Mouse (Mus musculus): ENCODE measurements around the gene Ppp2r5c. TPM values are rescaled to one million over a fixed set of nuclear protein-coding genes. Genes with fewer than 3 reads are reported as not detected.

Gene Ppp2r5c
- polyA plus RNA-seq, 1 experiment from 2014 or later = 193 TPM

DNA sequence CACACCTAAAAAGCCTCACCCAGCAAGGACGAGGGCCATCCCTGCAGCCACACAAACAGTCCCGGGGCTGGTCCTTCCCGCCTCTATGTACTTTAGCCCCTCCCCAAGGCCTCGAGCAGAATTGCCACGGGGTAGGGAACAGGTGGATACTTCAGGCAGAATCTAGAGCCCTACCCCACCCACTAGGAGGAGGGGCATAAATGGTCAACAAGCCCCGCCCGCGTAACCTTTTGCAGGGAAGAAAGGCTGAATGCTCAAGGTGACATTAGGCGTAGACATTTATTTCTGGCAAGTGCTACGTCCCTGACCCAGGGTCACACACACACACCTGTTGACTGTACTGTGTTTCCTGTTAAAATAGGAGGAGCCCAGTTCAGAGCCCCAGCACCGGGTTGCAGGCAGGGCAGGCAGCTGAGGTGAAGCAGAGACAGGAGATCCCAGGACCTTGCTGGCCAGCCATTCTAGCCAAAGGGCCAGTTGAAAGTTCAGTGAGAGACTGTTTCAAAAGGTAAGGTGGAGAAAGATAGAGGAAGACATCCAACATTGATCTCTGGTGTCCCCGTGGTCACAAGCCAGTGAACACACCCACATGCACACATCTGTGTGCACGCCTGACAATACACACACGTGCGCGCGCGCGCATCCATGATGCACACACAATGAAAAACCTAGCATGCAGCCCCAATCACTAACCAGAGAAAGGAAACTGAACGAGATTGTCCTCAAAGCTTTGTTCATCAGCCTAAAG, 28.8 kb upstream of the Ppp2r5c start:
- DNase-seq (ENCODE audit: low spot score) = no peak

DNA sequence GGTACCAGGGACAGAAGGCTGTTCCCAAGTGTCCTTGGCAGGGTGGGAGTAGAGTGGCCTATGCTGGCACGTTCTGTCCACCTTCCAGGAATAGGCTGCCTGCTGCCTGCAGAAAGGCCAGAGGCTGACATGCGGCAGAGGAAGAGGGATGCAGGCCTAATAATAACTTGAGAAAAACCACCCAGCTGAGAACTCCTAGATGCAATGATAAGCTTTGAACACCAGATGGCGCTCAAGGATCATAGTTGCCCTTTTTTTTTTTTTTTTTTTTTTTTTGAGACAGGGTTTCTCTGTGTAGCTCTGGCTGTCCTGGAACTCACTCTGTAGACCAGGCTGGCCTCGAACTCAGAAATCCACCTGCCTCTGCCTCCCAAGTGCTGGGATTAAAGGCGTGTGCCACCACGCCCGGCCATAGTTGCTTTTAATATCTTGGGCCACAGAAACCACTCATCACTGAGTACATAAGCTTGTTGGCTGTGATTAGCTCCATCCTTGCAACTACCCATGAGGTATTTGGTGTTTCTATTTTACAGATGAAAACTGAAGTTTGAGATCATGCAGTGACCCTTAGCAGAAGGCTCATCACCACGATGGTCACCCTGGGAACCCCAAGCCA, 28.1 kb upstream of the Ppp2r5c start:
- H3K9ac ChIP-seq (replicated peaks; ENCODE audit: low read length) = no peak overlapping the region
- H3K9me3 ChIP-seq (replicated peaks; ENCODE audit: control insufficient read depth, low read length) = no peaks in the 10 kb centered on the region
- H3K4me1 ChIP-seq (ENCODE audit: control insufficient read depth, insufficient read depth, low read length) = no peaks in the 10 kb centered on the region
- DNase-seq (ENCODE audit: low spot score) (peak; percentile 82), ATAC-seq (replicated peaks; ENCODE audit: insufficient number of reproducible peaks, low FRiP score, low TSS enrichment, low read depth) (0 out of 2 replicates have a peak, but pooled peaks have one; percentile 15)
- no peaks in the 10 kb centered on the region for H3K36me3 ChIP-seq (replicated peaks; ENCODE audit: control insufficient read depth, insufficient read depth, low read depth, low read length)
- no peak overlapping the region for H3K4me2 ChIP-seq (ENCODE audit: low read depth, low read length)
- WGBS = 34% methylated on average over 8 of the region's 8 CpGs
- H3K4me3 ChIP-seq (ENCODE audit: low read depth, low read length) = no peak overlapping the region
- H3K27me3 ChIP-seq (ENCODE audit: control insufficient read depth, insufficient read depth, low read length) = no peaks in the 10 kb centered on the region
- no peak overlapping the region for H3K27ac ChIP-seq (replicated peaks; ENCODE audit: low read depth, low read length)

More for the DNA sequence above, 28.8 kb upstream of the Ppp2r5c start:
- 44% methylated on average over 20 of the region's 20 CpGs for WGBS
- ATAC-seq (replicated peaks; ENCODE audit: insufficient number of reproducible peaks, low FRiP score, low TSS enrichment, low read depth) = 0 out of 2 replicates have a peak, but pooled peaks have one; percentile 10
- Histone ChIP-seq H3K4me3 (ENCODE audit: low read depth, low read length) (no peak overlapping the region), H3K27ac (replicated peaks; ENCODE audit: low read depth, low read length) (no peak overlapping the region), H3K27me3 (ENCODE audit: control insufficient read depth, insufficient read depth, low read length) (no peaks in the 10 kb centered on the region), H3K4me1 (ENCODE audit: control insufficient read depth, insufficient read depth, low read length) (no peaks in the 10 kb centered on the region), H3K9me3 (replicated peaks; ENCODE audit: control insufficient read depth, low read length) (no peaks in the 10 kb centered on the region), H3K36me3 (replicated peaks; ENCODE audit: control insufficient read depth, insufficient read depth, low read depth, low read length) (no peaks in the 10 kb centered on the region), H3K9ac (replicated peaks; ENCODE audit: low read length) (no peak overlapping the region), H3K4me2 (ENCODE audit: low read depth, low read length) (no peak overlapping the region)

DNA sequence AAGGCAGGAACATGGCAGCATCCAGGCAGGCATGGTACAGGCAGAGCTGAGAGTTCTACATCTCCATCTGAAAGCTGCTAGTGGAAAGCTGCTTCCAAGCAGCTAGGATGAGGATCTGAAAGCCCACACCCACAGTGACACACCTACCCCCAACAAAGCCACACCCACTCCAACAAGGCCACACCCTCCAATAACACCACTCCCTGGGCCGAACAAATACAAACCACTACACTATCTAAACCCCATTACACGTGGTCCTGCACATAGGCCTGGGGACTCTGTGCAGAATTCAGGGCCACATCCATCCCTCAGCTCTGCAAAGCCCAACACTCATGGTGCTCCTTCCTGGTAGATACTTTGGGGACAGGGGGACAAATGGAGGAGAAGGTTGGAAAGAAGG, 27.0 kb upstream of the Ppp2r5c start:
- H3K9me3 ChIP-seq (replicated peaks; ENCODE audit: control insufficient read depth, low read length) = no peaks in the 10 kb centered on the region
- no peak for DNase-seq (ENCODE audit: low spot score)
- no peak overlapping the region for H3K4me2 ChIP-seq (ENCODE audit: low read depth, low read length)
- H3K27ac ChIP-seq (replicated peaks; ENCODE audit: low read depth, low read length) = no peak overlapping the region
- no peak for ATAC-seq (replicated peaks; ENCODE audit: insufficient number of reproducible peaks, low FRiP score, low TSS enrichment, low read depth)
- H3K9ac ChIP-seq (replicated peaks; ENCODE audit: low read length) = no peak overlapping the region
- H3K27me3 ChIP-seq (ENCODE audit: control insufficient read depth, insufficient read depth, low read length) = no peaks in the 10 kb centered on the region
- H3K4me1 ChIP-seq (ENCODE audit: control insufficient read depth, insufficient read depth, low read length) = no peaks in the 10 kb centered on the region
- H3K4me3 ChIP-seq (ENCODE audit: low read depth, low read length) = no peak overlapping the region
- H3K36me3 ChIP-seq (replicated peaks; ENCODE audit: control insufficient read depth, insufficient read depth, low read depth, low read length) = no peaks in the 10 kb centered on the region
- WGBS = 61% methylated on average over 2 of the region's 2 CpGs

DNA sequence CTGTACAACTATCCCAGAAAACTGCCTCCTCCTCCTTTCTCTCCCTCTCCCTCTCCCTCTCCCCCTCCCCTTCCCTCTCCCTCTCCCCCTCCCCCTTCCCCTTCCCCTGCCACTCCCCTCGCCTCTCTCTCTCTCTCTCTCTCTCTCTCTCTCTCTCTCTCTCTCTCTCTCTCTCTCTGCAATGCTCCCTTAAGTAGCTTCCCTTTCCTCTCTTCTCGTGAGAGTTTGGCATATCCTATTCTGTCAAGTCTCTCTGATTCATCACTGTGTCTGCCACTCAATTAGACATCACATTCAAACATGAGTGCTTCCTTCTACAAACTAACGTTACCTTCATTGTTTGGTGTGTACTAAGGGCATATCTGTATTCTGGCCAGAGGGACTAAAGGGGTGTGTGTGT, 25.6 kb upstream of the Ppp2r5c start:
- no peak for ATAC-seq (replicated peaks; ENCODE audit: insufficient number of reproducible peaks, low FRiP score, low TSS enrichment, low read depth)
- Histone ChIP-seq H3K27me3 (ENCODE audit: control insufficient read depth, insufficient read depth, low read length) (no peaks in the 10 kb centered on the region), H3K27ac (replicated peaks; ENCODE audit: low read depth, low read length) (no peak overlapping the region), H3K4me1 (ENCODE audit: control insufficient read depth, insufficient read depth, low read length) (no peaks in the 10 kb centered on the region), H3K36me3 (replicated peaks; ENCODE audit: control insufficient read depth, insufficient read depth, low read depth, low read length) (no peaks in the 10 kb centered on the region), H3K9me3 (replicated peaks; ENCODE audit: control insufficient read depth, low read length) (no peaks in the 10 kb centered on the region), H3K4me3 (ENCODE audit: low read depth, low read length) (no peak overlapping the region), H3K4me2 (ENCODE audit: low read depth, low read length) (no peak overlapping the region), H3K9ac (replicated peaks; ENCODE audit: low read length) (no peak overlapping the region)
- WGBS = 62% methylated on average over 2 of the region's 3 CpGs
- no peak for DNase-seq (ENCODE audit: low spot score)

DNA sequence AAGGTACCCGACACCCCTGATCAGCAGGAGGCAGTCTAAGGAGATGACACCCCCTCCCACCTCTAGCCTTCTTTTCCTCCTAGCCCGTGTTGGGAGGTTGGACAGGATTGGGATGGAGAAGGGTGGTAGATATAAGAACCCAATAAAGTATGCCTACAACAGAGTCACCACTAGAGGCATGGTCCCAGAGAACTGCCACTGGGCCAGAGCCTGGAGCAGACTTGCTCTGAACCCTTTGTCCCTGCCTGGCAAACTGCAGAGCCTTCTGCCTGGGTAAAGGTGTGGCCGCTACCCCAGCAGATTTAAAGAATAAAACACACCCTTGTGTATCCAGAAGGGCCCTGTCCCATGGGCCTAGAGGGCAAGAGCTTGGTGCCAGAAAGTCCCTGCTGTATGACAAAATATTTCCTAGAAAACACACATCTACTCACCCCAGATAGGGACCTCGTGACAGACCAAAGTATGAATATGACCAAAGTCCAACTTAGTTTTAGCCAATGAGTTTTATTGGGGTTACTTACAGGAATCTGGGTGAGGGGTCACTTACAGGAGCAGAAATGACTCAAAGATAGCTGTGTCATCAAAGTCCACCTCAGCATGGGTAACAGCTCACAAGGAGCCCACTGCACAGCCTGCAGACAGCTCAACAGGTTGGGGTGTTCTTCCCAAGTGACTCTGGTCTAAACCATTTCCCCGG, 22.8 kb upstream of the Ppp2r5c start:
- 80% methylated on average over 5 of the region's 5 CpGs for WGBS

DNA sequence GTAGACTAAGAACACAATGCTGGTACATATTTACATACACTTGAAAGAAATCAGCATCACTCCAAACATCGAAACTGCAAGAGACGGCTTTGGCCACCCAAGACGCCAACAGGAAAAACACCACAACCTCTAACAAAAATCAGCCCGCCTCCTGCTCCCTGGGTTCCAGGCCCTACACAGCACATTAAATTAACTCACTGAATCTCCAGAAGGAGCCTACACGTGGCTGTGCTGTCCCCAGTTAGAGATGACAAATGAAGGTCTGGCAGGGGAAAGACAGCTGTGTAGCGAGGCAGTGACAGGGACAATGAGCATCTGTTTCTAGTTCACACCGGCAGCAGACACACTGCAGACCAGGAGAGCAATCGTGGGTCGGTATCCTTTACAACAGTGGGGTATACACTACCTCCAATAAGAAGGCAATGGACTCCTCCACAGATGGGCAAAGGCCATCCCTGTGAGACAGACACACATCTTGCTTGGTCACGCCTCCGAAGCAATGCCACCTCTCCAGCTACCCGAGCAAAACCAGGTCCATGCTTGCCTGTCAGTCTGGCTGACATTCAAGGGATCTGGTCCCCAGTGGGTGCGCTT, 20.4 kb upstream of the Ppp2r5c start:
- H3K4me3 ChIP-seq (ENCODE audit: low read depth, low read length) = no peak overlapping the region
- no peak overlapping the region for H3K9ac ChIP-seq (replicated peaks; ENCODE audit: low read length)
- DNase-seq (ENCODE audit: low spot score) = no peak
- H3K36me3 ChIP-seq (replicated peaks; ENCODE audit: control insufficient read depth, insufficient read depth, low read depth, low read length) = no peaks in the 10 kb centered on the region
- no peak overlapping the region for H3K4me2 ChIP-seq (ENCODE audit: low read depth, low read length)
- no peaks in the 10 kb centered on the region for H3K9me3 ChIP-seq (replicated peaks; ENCODE audit: control insufficient read depth, low read length)
- no peak overlapping the region for H3K27ac ChIP-seq (replicated peaks; ENCODE audit: low read depth, low read length)
- no peaks in the 10 kb centered on the region for H3K4me1 ChIP-seq (ENCODE audit: control insufficient read depth, insufficient read depth, low read length)
- WGBS = 70% methylated on average over 13 of the region's 13 CpGs
- no peaks in the 10 kb centered on the region for H3K27me3 ChIP-seq (ENCODE audit: control insufficient read depth, insufficient read depth, low read length)
- no peak for ATAC-seq (replicated peaks; ENCODE audit: insufficient number of reproducible peaks, low FRiP score, low TSS enrichment, low read depth)

More for the DNA sequence above, 22.8 kb upstream of the Ppp2r5c start:
- Histone ChIP-seq H3K4me2 (ENCODE audit: low read depth, low read length) (no peak overlapping the region), H3K4me1 (ENCODE audit: control insufficient read depth, insufficient read depth, low read length) (no peaks in the 10 kb centered on the region), H3K9me3 (replicated peaks; ENCODE audit: control insufficient read depth, low read length) (no peaks in the 10 kb centered on the region), H3K27ac (replicated peaks; ENCODE audit: low read depth, low read length) (no peak overlapping the region), H3K4me3 (ENCODE audit: low read depth, low read length) (no peak overlapping the region), H3K27me3 (ENCODE audit: control insufficient read depth, insufficient read depth, low read length) (no peaks in the 10 kb centered on the region), H3K9ac (replicated peaks; ENCODE audit: low read length) (no peak overlapping the region), H3K36me3 (replicated peaks; ENCODE audit: control insufficient read depth, insufficient read depth, low read depth, low read length) (no peaks in the 10 kb centered on the region)
- DNase-seq (ENCODE audit: low spot score) = no peak
- ATAC-seq (replicated peaks; ENCODE audit: insufficient number of reproducible peaks, low FRiP score, low TSS enrichment, low read depth) = no peak

DNA sequence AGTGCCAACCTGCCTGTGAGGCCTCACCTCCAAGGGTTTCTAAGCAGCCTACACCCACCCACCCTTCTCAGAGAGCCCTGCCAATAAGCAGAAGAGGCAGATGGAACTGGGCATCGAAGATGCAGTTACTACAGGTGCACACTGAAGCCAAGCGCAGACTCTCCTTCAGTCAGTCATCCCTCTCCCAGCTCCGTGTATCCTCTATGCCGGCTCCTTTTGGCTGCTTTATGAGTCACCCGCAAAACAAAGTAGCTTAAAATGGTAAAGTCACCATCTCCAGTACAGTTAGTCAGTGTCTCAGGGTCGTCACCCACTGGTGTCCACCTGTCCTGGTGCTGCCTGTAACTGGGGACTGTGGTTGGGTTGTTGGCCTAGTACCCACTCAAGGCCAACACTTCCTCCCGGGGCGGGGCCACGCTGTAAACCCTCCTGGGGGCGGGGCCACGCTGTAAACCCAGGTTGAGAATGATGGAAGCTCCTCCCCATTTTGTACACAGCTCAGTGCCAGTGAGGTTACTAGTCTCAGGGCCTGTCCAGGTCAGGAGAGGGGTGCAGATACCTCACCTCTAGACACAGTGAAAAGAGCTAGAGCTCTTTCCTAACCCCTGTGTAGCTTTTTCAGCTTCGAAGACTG, 17.5 kb upstream of the Ppp2r5c start:
- ATAC-seq (replicated peaks; ENCODE audit: insufficient number of reproducible peaks, low FRiP score, low TSS enrichment, low read depth) (0 out of 2 replicates have a peak, but pooled peaks have one; percentile 18), DNase-seq (ENCODE audit: low spot score) (no peak)
- Histone ChIP-seq H3K36me3 (replicated peaks; ENCODE audit: control insufficient read depth, insufficient read depth, low read depth, low read length) (no peaks in the 10 kb centered on the region), H3K27ac (replicated peaks; ENCODE audit: low read depth, low read length) (no peak overlapping the region), H3K4me1 (ENCODE audit: control insufficient read depth, insufficient read depth, low read length) (no peaks in the 10 kb centered on the region), H3K4me3 (ENCODE audit: low read depth, low read length) (no peak overlapping the region), H3K9me3 (replicated peaks; ENCODE audit: control insufficient read depth, low read length) (no peaks in the 10 kb centered on the region), H3K4me2 (ENCODE audit: low read depth, low read length) (no peak overlapping the region), H3K9ac (replicated peaks; ENCODE audit: low read length) (no peak overlapping the region), H3K27me3 (ENCODE audit: control insufficient read depth, insufficient read depth, low read length) (no peaks in the 10 kb centered on the region)
- 67% methylated on average over 12 of the region's 12 CpGs for WGBS
